Mouse (Mus musculus) left cerebral cortex, adult 9 months (tissue): ENCODE results near the gene Cacna1a.

Experiments
- DNase-seq, 2 experiments: peaks; one replicate each; pipeline ENCODE4 v3.0.0; 2022; ENCODE audit warnings: low spot score in 2 of 2

The Cacna1a gene

GRCm38 (mm10) chr8:84413886-84414851, 25.9 kb downstream of the Cacna1a start:
- DNase-seq = peak in 1 of 2 experiments; percentile 60

- no peak for DNase-seq
These were observed 26.7 kb downstream of the Cacna1a start for GRCm38 (mm10) chr8:84414918-84415317.

- no peak for DNase-seq
These were observed 27.2 kb downstream of the Cacna1a start for GRCm38 (mm10) chr8:84415378-84415898.

- DNase-seq = no peak
These were observed 27.8 kb downstream of the Cacna1a start for GRCm38 (mm10) chr8:84416041-84416440.

- DNase-seq = peak in 1 of 2 experiments; percentile 34
These were observed 28.7 kb downstream of the Cacna1a start for GRCm38 (mm10) chr8:84416915-84417314.

GRCm38 (mm10) chr8:84417840-84418239, 29.6 kb downstream of the Cacna1a start:
- no peak for DNase-seq

- DNase-seq = no peak
These were observed 36.2 kb downstream of the Cacna1a start for GRCm38 (mm10) chr8:84424426-84424825.

- DNase-seq = no peak
These were observed 37.8 kb downstream of the Cacna1a start for GRCm38 (mm10) chr8:84426087-84426486.

- no peak for DNase-seq
These were observed 38.3 kb downstream of the Cacna1a start for GRCm38 (mm10) chr8:84426582-84426981.

GRCm38 (mm10) chr8:84428034-84428433, 39.8 kb downstream of the Cacna1a start:
- no peak for DNase-seq

- no peak for DNase-seq
These were observed 40.8 kb downstream of the Cacna1a start for GRCm38 (mm10) chr8:84429014-84429413.

- DNase-seq = peak; percentile 52 to 55
These were observed 41.3 kb downstream of the Cacna1a start for GRCm38 (mm10) chr8:84429492-84429891.

GRCm38 (mm10) chr8:84435370-84435769, 47.1 kb downstream of the Cacna1a start:
- DNase-seq = no peak

GRCm38 (mm10) chr8:84439813-84440212, 51.6 kb downstream of the Cacna1a start:
- DNase-seq = no peak

- no peak for DNase-seq
These were observed 53.8 kb downstream of the Cacna1a start for GRCm38 (mm10) chr8:84442043-84442442.

- no peak for DNase-seq
These were observed 58.3 kb downstream of the Cacna1a start for GRCm38 (mm10) chr8:84446571-84446991.

GRCm38 (mm10) chr8:84454532-84454931, 66.3 kb downstream of the Cacna1a start:
- DNase-seq = no peak

- DNase-seq = peak; percentile 27 to 32
These were observed 70.6 kb downstream of the Cacna1a start for GRCm38 (mm10) chr8:84458853-84459252.

- DNase-seq = peak in 1 of 2 experiments; percentile 66
These were observed 71.0 kb downstream of the Cacna1a start for GRCm38 (mm10) chr8:84459276-84459675.

- DNase-seq = no peak
These were observed 72.5 kb downstream of the Cacna1a start for GRCm38 (mm10) chr8:84460698-84461097.

GRCm38 (mm10) chr8:84466932-84467331, 78.7 kb downstream of the Cacna1a start:
- no peak for DNase-seq

GRCm38 (mm10) chr8:84469076-84469475, 80.8 kb downstream of the Cacna1a start:
- DNase-seq = no peak
